Mouse (Mus musculus): ENCODE measurements around the gene Cdc42se1. TPM values are rescaled to one million over a fixed set of nuclear protein-coding genes. Genes with fewer than 3 reads are reported as not detected.

Cdc42se1 gene
- polyA plus RNA-seq, 2 experiments, result 24.9 to 40.9 TPM

GRCm38 (mm10) chr3:95218466-95219137 is 9.9 kb upstream of the Cdc42se1 start:
- no peaks in the 10 kb centered on the region for H3K9me3 ChIP-seq (ENCODE audit: control insufficient read depth, low read length)
- H3K4me3 ChIP-seq (ENCODE audit: insufficient read depth in 1 of 2, low read depth in 2 of 2, low read length in 2 of 2), result peak overlapping the region; percentile 80 to 87
- WGBS (ENCODE audit: insufficient replicate concordance), result 40% methylated on average over 6 of the region's 6 CpGs
- TF ChIP-seq CTCF (IDR thresholded peaks at IDR 0.05; ENCODE audit: low read depth), result no peak
- TF ChIP-seq EP300 (IDR thresholded peaks at IDR 0.05; ENCODE audit: low read depth), result no peak
- H3K4me2 ChIP-seq (ENCODE audit: low read depth), result peak overlapping the region; percentile 82
- peak overlapping the region; percentile 95 for H3K9ac ChIP-seq (replicated peaks)
- H3K36me3 ChIP-seq (replicated peaks; ENCODE audit: control insufficient read depth, insufficient read depth, low read depth), result peaks cover 18% of the 10 kb centered on the region
- no peaks in the 10 kb centered on the region for H3K27me3 ChIP-seq (ENCODE audit: control insufficient read depth, insufficient read depth, low read length)
- DNase-seq (ENCODE audit: low read depth in 3 of 3, low spot score in 3 of 3) (no peak), ATAC-seq (ENCODE audit: insufficient read depth) (no peak)
- H3K27ac ChIP-seq, result peak overlapping the region; percentile 91
- peaks cover 13 to 22% of the 10 kb centered on the region in 2 experiments for H3K4me1 ChIP-seq (replicated peaks; ENCODE audit: control insufficient read depth in 2 of 2, insufficient read depth in 2 of 2, low read length in 1 of 2)

GRCm38 (mm10) chr3:95223041-95223440 is 5.5 kb upstream of the Cdc42se1 start:
- no peak for ATAC-seq (ENCODE audit: insufficient read depth)
- no peaks in the 10 kb centered on the region for H3K27me3 ChIP-seq (ENCODE audit: control insufficient read depth, insufficient read depth, low read length)
- H3K9ac ChIP-seq (replicated peaks), result no peak overlapping the region
- no peaks in the 10 kb centered on the region for H3K9me3 ChIP-seq (ENCODE audit: control insufficient read depth, low read length)
- TF ChIP-seq EP300 (IDR thresholded peaks at IDR 0.05; ENCODE audit: low read depth) (no peak), CTCF (IDR thresholded peaks at IDR 0.05; ENCODE audit: low read depth) (no peak)
- H3K4me2 ChIP-seq (ENCODE audit: low read depth), result no peak overlapping the region
- peaks cover 3% of the 10 kb centered on the region for H3K36me3 ChIP-seq (replicated peaks; ENCODE audit: control insufficient read depth, insufficient read depth, low read depth)
- 81% methylated on average over 2 of the region's 2 CpGs for WGBS (ENCODE audit: insufficient replicate concordance)
- DNase-seq (ENCODE audit: low read depth in 3 of 3, low spot score in 3 of 3), result no peak
- H3K4me3 ChIP-seq (ENCODE audit: insufficient read depth in 1 of 2, low read depth in 2 of 2, low read length in 2 of 2), result no peak overlapping the region
- H3K27ac ChIP-seq, result no peak overlapping the region
- H3K4me1 ChIP-seq (replicated peaks; ENCODE audit: control insufficient read depth in 2 of 2, insufficient read depth in 2 of 2, low read length in 1 of 2), result peaks cover 6 to 7% of the 10 kb centered on the region in 2 experiments

GRCm38 (mm10) chr3:95224295-95224694 is 4.2 kb upstream of the Cdc42se1 start:
- WGBS (ENCODE audit: insufficient replicate concordance), result 69% methylated on average over 6 of the region's 6 CpGs
- DNase-seq (ENCODE audit: low read depth in 3 of 3, low spot score in 3 of 3), result no peak

GRCm38 (mm10) chr3:95227214-95227613 is 1.3 kb upstream of the Cdc42se1 start:
- Histone ChIP-seq H3K4me3 (ENCODE audit: insufficient read depth in 1 of 2, low read depth in 2 of 2, low read length in 2 of 2) (peak overlapping the region in 1 of 2 experiments; percentile 79; a peak in 2 of 4 replicates), H3K9ac (replicated peaks) (no peak overlapping the region)

More at GRCm38 (mm10) chr3:95224295-95224694, 4.2 kb upstream of the Cdc42se1 start:
- no peaks in the 10 kb centered on the region; a peak in 1 of 4 replicates for H3K4me1 ChIP-seq (replicated peaks; ENCODE audit: control insufficient read depth in 2 of 2, insufficient read depth in 2 of 2, low read length in 1 of 2)
- ATAC-seq (ENCODE audit: insufficient read depth), result no peak
- peaks cover 3% of the 10 kb centered on the region for H3K36me3 ChIP-seq (replicated peaks; ENCODE audit: control insufficient read depth, insufficient read depth, low read depth)
- H3K4me3 ChIP-seq (ENCODE audit: insufficient read depth in 1 of 2, low read depth in 2 of 2, low read length in 2 of 2), result no peak overlapping the region
- no peak overlapping the region for H3K27ac ChIP-seq
- H3K27me3 ChIP-seq (ENCODE audit: control insufficient read depth, insufficient read depth, low read length), result no peaks in the 10 kb centered on the region
- no peak overlapping the region for H3K9ac ChIP-seq (replicated peaks)
- no peaks in the 10 kb centered on the region for H3K9me3 ChIP-seq (ENCODE audit: control insufficient read depth, low read length)
- no peak for TF ChIP-seq CTCF (IDR thresholded peaks at IDR 0.05; ENCODE audit: low read depth)
- no peak for TF ChIP-seq EP300 (IDR thresholded peaks at IDR 0.05; ENCODE audit: low read depth)
- no peak overlapping the region for H3K4me2 ChIP-seq (ENCODE audit: low read depth)

GRCm38 (mm10) chr3:95228894-95229780 is 605 bp downstream of the Cdc42se1 start:
- H3K27ac ChIP-seq, result peak overlapping the region; percentile 76
- DNase-seq (ENCODE audit: low read depth in 3 of 3, low spot score in 3 of 3), result no peak
- no peaks in the 10 kb centered on the region for H3K27me3 ChIP-seq (ENCODE audit: control insufficient read depth, insufficient read depth, low read length)
- peaks cover 22 to 26% of the 10 kb centered on the region in 2 experiments for H3K4me1 ChIP-seq (replicated peaks; ENCODE audit: control insufficient read depth in 2 of 2, insufficient read depth in 2 of 2, low read length in 1 of 2)
- peak overlapping the region; percentile 79 to 88 for H3K4me3 ChIP-seq (ENCODE audit: insufficient read depth in 1 of 2, low read depth in 2 of 2, low read length in 2 of 2)
- no peaks in the 10 kb centered on the region for H3K9me3 ChIP-seq (ENCODE audit: control insufficient read depth, low read length)
- H3K4me2 ChIP-seq (ENCODE audit: low read depth), result peak overlapping the region; percentile 95
- under 1% methylated on average over 43 of the region's 43 CpGs for WGBS (ENCODE audit: insufficient replicate concordance)
- H3K36me3 ChIP-seq (replicated peaks; ENCODE audit: control insufficient read depth, insufficient read depth, low read depth), result peaks cover 23% of the 10 kb centered on the region
- ATAC-seq (ENCODE audit: insufficient read depth), result peak; percentile 19
- TF ChIP-seq EP300 (IDR thresholded peaks at IDR 0.05; ENCODE audit: low read depth) (no peak), CTCF (IDR thresholded peaks at IDR 0.05; ENCODE audit: low read depth) (no peak)
- H3K9ac ChIP-seq (replicated peaks), result peak overlapping the region; percentile 88

More at GRCm38 (mm10) chr3:95227214-95227613, 1.3 kb upstream of the Cdc42se1 start:
- Histone ChIP-seq H3K4me2 (ENCODE audit: low read depth) (peak overlapping the region; percentile 95), H3K27me3 (ENCODE audit: control insufficient read depth, insufficient read depth, low read length) (no peaks in the 10 kb centered on the region), H3K9me3 (ENCODE audit: control insufficient read depth, low read length) (no peaks in the 10 kb centered on the region), H3K4me1 (replicated peaks; ENCODE audit: control insufficient read depth in 2 of 2, insufficient read depth in 2 of 2, low read length in 1 of 2) (peaks cover 18 to 23% of the 10 kb centered on the region in 2 experiments), H3K36me3 (replicated peaks; ENCODE audit: control insufficient read depth, insufficient read depth, low read depth) (peaks cover 4% of the 10 kb centered on the region), H3K27ac (no peak overlapping the region)
- TF ChIP-seq EP300 (IDR thresholded peaks at IDR 0.05; ENCODE audit: low read depth), result no peak
- no peak for TF ChIP-seq CTCF (IDR thresholded peaks at IDR 0.05; ENCODE audit: low read depth)
- ATAC-seq (ENCODE audit: insufficient read depth) (no peak), DNase-seq (ENCODE audit: low read depth in 3 of 3, low spot score in 3 of 3) (no peak)
- WGBS (ENCODE audit: insufficient replicate concordance), result 46% methylated on average over 1 of the region's 1 CpGs

Measured in liver, embryonic 14.5 days (tissue).